Mouse (Mus musculus): ENCODE data around the gene Crb1. TPM values are rescaled to one million over a fixed set of nuclear protein-coding genes. Genes with fewer than 3 reads are reported as not detected.
A peak's percentile ranks its signal among the peaks of the same experiment; 100 is the strongest.

The Crb1 gene
- total RNA-seq, 2 experiments from 2014 or later = 0.87 to 1.2 TPM

- DNase-seq (ENCODE audit: low spot score in 2 of 2) = no peak
- intact Hi-C loops (cut with DNase I) = no loop called here
Measured at GRCm38 (mm10) chr1:139236794-139237193, 140.1 kb downstream of the Crb1 start.

DNA sequence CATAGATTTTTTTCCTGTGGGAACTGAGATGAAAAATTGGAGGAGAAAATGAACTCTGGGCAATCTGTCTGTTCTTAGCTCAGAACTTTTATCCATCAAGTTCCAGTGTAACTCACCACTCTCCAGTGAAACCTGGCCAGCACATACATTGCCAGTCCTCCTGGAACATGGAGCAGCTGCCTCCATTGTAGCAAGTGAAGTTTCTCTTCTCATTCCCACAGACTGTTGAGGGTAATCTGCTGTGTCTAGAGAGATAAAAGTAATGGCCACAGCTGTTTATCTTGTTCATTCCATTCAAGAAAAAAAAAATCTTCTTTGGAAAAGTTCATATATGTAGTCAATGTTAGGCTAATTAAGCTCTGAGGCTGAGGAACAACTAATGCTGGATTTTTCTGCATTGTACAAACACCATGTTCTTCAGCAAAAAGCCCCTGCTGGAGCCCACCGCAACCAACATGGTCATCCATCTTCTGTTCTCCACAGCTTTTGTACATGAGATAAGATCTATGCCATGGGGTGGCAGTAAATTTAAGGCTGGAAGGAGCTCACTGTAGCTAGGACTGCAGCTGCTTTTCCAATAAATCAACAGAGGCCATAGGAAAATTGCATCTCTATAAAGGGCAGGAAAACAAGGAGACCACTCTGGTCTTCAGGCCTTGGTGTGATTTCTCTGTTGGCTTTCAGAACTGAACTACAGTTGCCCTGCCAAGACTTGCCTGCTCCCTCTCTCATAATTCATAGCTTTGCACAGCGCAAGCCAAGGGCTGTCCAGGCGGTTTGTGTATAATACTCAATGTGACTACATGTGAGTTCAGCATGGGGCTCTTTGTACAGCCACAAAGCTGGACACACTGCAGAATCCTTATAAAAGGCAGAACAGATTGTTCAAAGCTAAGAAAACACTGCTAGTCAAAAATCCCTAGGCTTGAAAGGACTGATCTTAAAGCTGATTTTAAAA is 142.0 kb downstream of the Crb1 start:
- no peak for DNase-seq (ENCODE audit: low spot score in 2 of 2)
- intact Hi-C loops (cut with DNase I) = no loop called here

- intact Hi-C loops (cut with DNase I) = no loop called here
- no peak for DNase-seq (ENCODE audit: low spot score in 2 of 2)
Measured at GRCm38 (mm10) chr1:139232636-139233035, 144.3 kb downstream of the Crb1 start.

DNA sequence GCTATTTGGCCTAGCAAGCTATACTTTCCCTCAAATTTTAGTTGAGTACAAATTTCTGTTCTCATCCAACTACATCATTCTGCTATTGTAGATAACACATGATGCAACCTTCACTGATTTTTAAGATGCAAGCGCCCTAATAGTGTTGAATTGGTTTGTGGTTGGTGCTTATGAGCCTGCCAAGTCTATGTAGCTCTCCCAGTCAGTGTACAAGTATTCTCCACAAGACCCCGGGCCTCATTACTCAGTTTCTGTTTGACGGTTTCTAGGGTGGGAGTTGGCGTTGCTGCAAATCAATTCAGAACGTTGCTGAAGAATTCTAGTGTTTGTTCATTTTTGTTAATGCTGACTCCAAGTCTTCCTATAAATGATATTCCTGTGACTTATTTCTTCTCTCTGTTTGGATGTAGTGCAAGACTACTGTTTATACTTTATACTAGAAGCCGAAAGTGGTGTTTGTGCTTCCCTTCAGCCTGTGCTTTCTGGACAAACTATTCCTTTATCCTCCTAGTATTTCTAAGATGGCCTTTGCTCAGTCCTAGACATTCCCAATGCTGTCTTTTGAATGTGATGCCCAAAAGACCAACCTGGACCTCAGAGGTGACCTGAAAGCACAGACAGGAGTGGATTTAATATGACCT is 152.5 kb downstream of the Crb1 start:
- intact Hi-C loops (cut with DNase I) = no loop called here
- no peak for DNase-seq (ENCODE audit: low spot score in 2 of 2)

- no peak for DNase-seq (ENCODE audit: low spot score in 2 of 2)
Measured at GRCm38 (mm10) chr1:139223804-139224203, 153.1 kb downstream of the Crb1 start.

GRCm38 (mm10) chr1:139215311-139215710 is 161.6 kb downstream of the Crb1 start:
- DNase-seq (ENCODE audit: low spot score in 2 of 2) = no peak
- intact Hi-C loops (cut with DNase I) = no loop called here

More at GRCm38 (mm10) chr1:139223804-139224203, 153.1 kb downstream of the Crb1 start:
- intact Hi-C loops (cut with DNase I) = no loop called here

GRCm38 (mm10) chr1:139210505-139210904 is 166.4 kb downstream of the Crb1 start:
- intact Hi-C loops (cut with DNase I) = no loop called here
- no peak for DNase-seq (ENCODE audit: low spot score in 2 of 2)

GRCm38 (mm10) chr1:139209796-139210195 is 167.1 kb downstream of the Crb1 start:
- peak; percentile 26 to 79 for DNase-seq (ENCODE audit: low spot score in 2 of 2)
- intact Hi-C loops (cut with DNase I) = no loop called here

GRCm38 (mm10) chr1:139206259-139206658 is 170.6 kb downstream of the Crb1 start:
- DNase-seq (ENCODE audit: low spot score in 2 of 2) = no peak
- intact Hi-C loops (cut with DNase I) = no loop called here

DNA sequence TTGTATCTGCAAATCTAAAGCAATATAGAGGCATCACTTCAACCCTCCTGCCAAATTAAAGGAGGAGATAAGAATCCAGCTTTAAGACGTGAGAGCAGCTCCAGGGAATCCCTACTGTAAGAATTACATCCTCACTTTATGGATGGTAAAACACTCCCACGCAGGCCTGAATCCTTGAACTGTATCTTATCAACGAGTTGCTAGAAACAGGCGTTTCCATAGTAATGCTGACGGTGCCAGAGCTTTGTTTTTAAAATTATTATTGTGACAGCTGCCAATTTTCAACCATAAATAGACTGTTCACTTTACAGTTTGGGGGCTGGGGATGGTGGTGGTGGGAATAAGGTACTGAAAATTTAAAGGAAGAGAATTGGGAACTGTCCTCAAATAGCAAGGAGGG is 173.9 kb downstream of the Crb1 start:
- intact Hi-C loops (cut with DNase I) = no loop called here
- no peak for DNase-seq (ENCODE audit: low spot score in 2 of 2)

GRCm38 (mm10) chr1:139194428-139195028 is 182.4 kb downstream of the Crb1 start:
- DNase-seq (ENCODE audit: low spot score in 2 of 2) = no peak
- intact Hi-C loops (cut with DNase I) = no loop called here

GRCm38 (mm10) chr1:139194011-139194410 is 182.9 kb downstream of the Crb1 start:
- intact Hi-C loops (cut with DNase I) = no loop called here
- no peak for DNase-seq (ENCODE audit: low spot score in 2 of 2)

DNA sequence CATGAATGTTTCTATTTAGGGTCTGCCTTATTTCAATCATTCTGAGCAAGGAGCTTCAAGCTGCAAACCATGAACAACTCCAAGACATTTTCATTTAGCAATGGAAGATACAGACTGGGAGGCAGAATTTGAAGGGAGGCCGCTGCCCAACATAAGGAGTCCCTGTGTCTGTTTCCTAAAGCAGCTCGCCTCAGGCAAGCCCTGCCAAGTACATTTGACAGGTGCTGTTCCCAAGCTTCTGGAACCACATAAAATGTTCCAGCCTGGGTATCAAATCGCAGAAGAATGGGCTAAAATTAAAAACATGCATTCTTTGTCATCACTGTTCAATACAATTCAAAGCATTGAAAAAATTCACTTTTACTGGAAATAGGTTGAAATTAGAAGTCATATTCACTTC is 184.3 kb downstream of the Crb1 start:
- intact Hi-C loops (cut with DNase I) = no loop called here
- no peak for DNase-seq (ENCODE audit: low spot score in 2 of 2)

DNA sequence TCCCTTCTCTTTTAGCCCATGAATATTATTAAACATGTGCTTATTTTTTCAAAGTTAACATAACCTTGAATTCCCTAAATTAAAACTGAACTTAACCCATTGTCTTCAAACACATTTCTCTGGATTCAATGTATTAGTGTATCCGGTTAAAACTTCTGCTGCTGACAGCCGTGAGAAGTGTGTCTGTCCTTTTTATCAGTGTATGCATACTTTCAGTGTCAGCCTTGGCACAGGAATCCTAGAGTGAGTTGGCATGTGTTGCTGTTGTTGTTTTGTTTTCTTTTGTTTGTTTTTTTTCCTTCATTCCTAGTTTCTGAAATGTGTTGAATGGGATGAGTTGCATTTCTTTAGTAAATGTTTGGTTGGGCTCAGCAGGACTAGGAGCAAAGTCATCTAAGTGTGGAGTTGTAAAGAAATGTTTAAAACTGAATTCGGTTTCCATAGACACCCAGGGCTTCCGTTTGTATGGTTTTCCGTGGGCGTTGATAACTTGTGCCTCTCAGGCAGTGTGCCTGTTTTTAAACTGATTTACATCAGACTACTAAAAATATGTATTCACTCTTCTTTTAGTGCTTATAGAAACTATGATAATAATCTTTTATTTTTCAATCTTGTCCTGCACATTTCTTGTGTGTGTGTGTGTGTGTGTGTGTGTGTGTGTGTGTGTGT is 196.3 kb downstream of the Crb1 start:
- DNase-seq (ENCODE audit: low spot score in 2 of 2) = peak; percentile 24 to 56
- intact Hi-C loops (cut with DNase I) = no loop called here

GRCm38 (mm10) chr1:139179707-139180106 is 197.2 kb downstream of the Crb1 start:
- no peak for DNase-seq (ENCODE audit: low spot score in 2 of 2)
- intact Hi-C loops (cut with DNase I) = no loop called here

GRCm38 (mm10) chr1:139174058-139174832 is 202.7 kb downstream of the Crb1 start:
- no peak for DNase-seq (ENCODE audit: low spot score in 2 of 2)
- intact Hi-C loops (cut with DNase I) = no loop called here

GRCm38 (mm10) chr1:139162814-139163213 is 214.1 kb downstream of the Crb1 start:
- intact Hi-C loops (cut with DNase I) = loop anchor here (5.0 kb wide), 1 partner anchor 104 kb away; no protein-coding TSS in a partner anchor

GRCm38 (mm10) chr1:139161619-139162018 is 215.3 kb downstream of the Crb1 start:
- intact Hi-C loops (cut with DNase I) = loop anchor here (5.0 kb wide), 1 partner anchor 106 kb away; no protein-coding TSS in a partner anchor
- no peak for DNase-seq (ENCODE audit: low spot score in 2 of 2)

More at GRCm38 (mm10) chr1:139162814-139163213, 214.1 kb downstream of the Crb1 start:
- DNase-seq (ENCODE audit: low spot score in 2 of 2) = peak; percentile 16 to 51

GRCm38 (mm10) chr1:139156397-139156796 is 220.5 kb downstream of the Crb1 start:
- DNase-seq (ENCODE audit: low spot score in 2 of 2) = peak; percentile 14 to 61
- intact Hi-C loops (cut with DNase I) = loop anchor here (1.0 to 10.0 kb wide), 5 partner anchors 186 to 1024 kb away; partner anchors contain the start of gene Dennd1b
